Mouse (Mus musculus) brain, embryonic 14.5 days (tissue): Measurements from ENCODE around the gene Pparg.

Experiments used
- CTCF ChIP-seq: fragments of 200-500 bp; IDR thresholded peaks from 2 replicates; pipeline ENCODE4 v1.5.1; 2012; ENCODE audit warnings: inconsistent platforms, mild to moderate bottlenecking, moderate library complexity, borderline replicate concordance; ENCODE audit not compliant: insufficient read depth, insufficient read length; ENCODE audit errors: extremely low read depth
- POLR2A ChIP-seq: fragments of 200-500 bp; IDR thresholded peaks from 2 replicates; pipeline ENCODE4 v1.6.1; 2012; ENCODE audit warnings: mild to moderate bottlenecking, inconsistent platforms, borderline replicate concordance; ENCODE audit not compliant: poor library complexity, insufficient read depth, insufficient read length, severe bottlenecking; ENCODE audit errors: extremely low read depth

- TF ChIP-seq CTCF (no peak), POLR2A (no peak)
Measured at GRCm38 (mm10) chr6:115519275-115519699, 158.5 kb downstream of the Pparg start.
